Comparison of ENCODE assay signal across 8 mouse cellular contexts in the genomic region with DNA sequence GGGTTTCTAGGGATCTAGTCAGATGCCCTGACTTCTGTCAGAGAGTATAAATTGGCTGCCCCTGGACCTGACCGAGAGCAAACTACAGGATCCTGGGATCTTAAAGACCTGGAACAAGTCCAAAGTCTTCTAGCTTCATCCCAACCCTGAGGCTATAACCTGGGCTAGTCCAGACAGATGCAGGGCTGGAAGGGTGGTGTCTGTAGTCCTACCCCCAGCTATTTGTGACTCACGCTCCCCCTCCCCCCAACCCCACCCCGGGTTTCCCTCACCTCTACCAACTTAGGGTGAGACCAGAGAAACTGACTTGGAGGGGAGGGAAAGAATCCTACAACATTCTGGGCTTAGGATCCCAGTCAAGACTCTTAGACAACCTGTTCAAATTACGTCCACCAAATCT. TPM values are rescaled to one million over a fixed set of nuclear protein-coding genes. Genes with fewer than 3 reads are reported as not detected.
DNase-seq lines count a peak whose midpoint lies in the region; ATAC-seq and TF ChIP-seq lines count a peak whose summit lies in the region.

No protein-coding gene starts in this region.

- no peak for DNase-seq in gastrocnemius, adult 2 months
- DNase-seq in gastrocnemius, postnatal 10 days, result no peak
- no peak for DNase-seq in lung, postnatal 0 days (ENCODE audit: low spot score)
- DNase-seq in lung, postnatal 10 days, result no peak
- DNase-seq in right cerebral cortex, postnatal 14 days, result no peak
- no peak for DNase-seq in layer of hippocampus, postnatal 25 days (ENCODE audit: extremely low spot score in 1 of 2, low spot score in 1 of 2)

- H3K36me3 ChIP-seq in lung, postnatal 0 days (ENCODE audit: insufficient read depth, low read length), result no peaks in the 10 kb centered on the region
- H3K36me3 ChIP-seq in embryonic facial prominence, embryonic 12.5 days, result no peaks in the 10 kb centered on the region
- no peaks in the 10 kb centered on the region for H3K36me3 ChIP-seq in liver, embryonic 15.5 days (replicated peaks)

- no peaks in the 10 kb centered on the region for H3K9me3 ChIP-seq in lung, postnatal 0 days (ENCODE audit: low read length)
- no peaks in the 10 kb centered on the region for H3K9me3 ChIP-seq in embryonic facial prominence, embryonic 12.5 days
- H3K9me3 ChIP-seq in liver, embryonic 15.5 days (replicated peaks), result no peaks in the 10 kb centered on the region

- ATAC-seq in lung, postnatal 0 days, result no peak
- no peak for ATAC-seq in embryonic facial prominence, embryonic 12.5 days (ENCODE audit: insufficient number of reproducible peaks, insufficient read depth, low FRiP score, low TSS enrichment)
- no peak for ATAC-seq in liver, embryonic 15.5 days (ENCODE audit: insufficient read depth)

- TF ChIP-seq EP300 in lung, postnatal 0 days (IDR thresholded peaks at IDR 0.05), result no peak

- WGBS in lung, postnatal 0 days, result 21% methylated on average over 4 of the region's 4 CpGs
- WGBS in embryonic facial prominence, embryonic 12.5 days, result 37% methylated on average over 4 of the region's 4 CpGs
- 25% methylated on average over 4 of the region's 4 CpGs for WGBS in liver, embryonic 15.5 days (ENCODE audit: insufficient replicate concordance)

- no peak overlapping the region; the same call in 1 of the 2 replicates for H3K9ac ChIP-seq in lung, postnatal 0 days (replicated peaks; ENCODE audit: low read depth)
- H3K9ac ChIP-seq in embryonic facial prominence, embryonic 12.5 days, result no peak overlapping the region
- no peak overlapping the region for H3K9ac ChIP-seq in liver, embryonic 15.5 days

- H3K4me1 ChIP-seq in lung, postnatal 0 days (ENCODE audit: insufficient read depth, low read depth, low read length), result peaks cover 18% of the 10 kb centered on the region; the same call in 1 of the 2 replicates
- H3K4me1 ChIP-seq in embryonic facial prominence, embryonic 12.5 days, result peaks cover 20% of the 10 kb centered on the region
- H3K4me1 ChIP-seq in liver, embryonic 15.5 days (replicated peaks), result peaks cover 38% of the 10 kb centered on the region

- H3K4me3 ChIP-seq in gastrocnemius, adult 2 months, result peak overlapping the region; percentile 96
- H3K4me3 ChIP-seq in lung, postnatal 0 days (ENCODE audit: low read depth, low read length), result peak overlapping the region; percentile 70
- H3K4me3 ChIP-seq in embryonic facial prominence, embryonic 12.5 days, result peak overlapping the region; percentile 62; the same call in 1 of the 2 replicates
- 0 out of 2 replicates have a peak overlapping the region, but pooled peaks have one; percentile 58 for H3K4me3 ChIP-seq in liver, embryonic 15.5 days (replicated peaks)

- H3K27me3 ChIP-seq in lung, postnatal 0 days (replicated peaks; ENCODE audit: insufficient read depth, low read length), result no peaks in the 10 kb centered on the region
- peaks cover 4% of the 10 kb centered on the region for H3K27me3 ChIP-seq in embryonic facial prominence, embryonic 12.5 days
- peaks cover 56% of the 10 kb centered on the region for H3K27me3 ChIP-seq in liver, embryonic 15.5 days

- TF ChIP-seq CTCF in gastrocnemius, adult 2 months (IDR thresholded peaks at IDR 0.05), result no peak
- TF ChIP-seq CTCF in lung, postnatal 0 days (IDR thresholded peaks at IDR 0.05), result no peak

- peak overlapping the region; percentile 90 for H3K4me2 ChIP-seq in lung, postnatal 0 days (replicated peaks; ENCODE audit: low read depth, low read length)
- H3K4me2 ChIP-seq in embryonic facial prominence, embryonic 12.5 days (replicated peaks), result peak overlapping the region; percentile 89; the same call in 1 of the 2 replicates
- H3K4me2 ChIP-seq in liver, embryonic 15.5 days, result peak overlapping the region; percentile 67

- H3K27ac ChIP-seq in gastrocnemius, adult 2 months, result peak overlapping the region; percentile 96; the same call in 1 of the 2 replicates
- peak overlapping the region; percentile 93; the same call in 1 of the 2 replicates for H3K27ac ChIP-seq in lung, postnatal 0 days (ENCODE audit: low read length)
- no peak overlapping the region for H3K27ac ChIP-seq in embryonic facial prominence, embryonic 12.5 days
- H3K27ac ChIP-seq in liver, embryonic 15.5 days (replicated peaks), result no peak overlapping the region

- intact Hi-C loops in gastrocnemius, adult 2 months (cut with DNase I), result loop anchor here (2.0 kb wide), 1 partner anchor 38 kb away; the partner anchor contains the start of genes Cdk2 and Pmel

RNA-seq across cellular contexts. Expression of gene Dgka, which starts 2.0 kb away (rescaled TPM):
- total RNA-seq in gastrocnemius, adult 2 months (2021), result 1 to 10 TPM; 8.8 to 9.7 TPM
- 1 to 10 TPM; 7.1 to 8.8 TPM for total RNA-seq in gastrocnemius, postnatal 10 days (2021)
- polyA plus RNA-seq in lung, postnatal 0 days (2015; fragmentation: Nextera tagmentation; extraction: Ambion mirVana), result 16.8 and 17.9 TPM in 2 replicates
- 9.3 and 10.4 TPM in 2 replicates for polyA plus RNA-seq in embryonic facial prominence, embryonic 12.5 days (2016; fragmentation: Nextera tagmentation; extraction: Ambion mirVana)
- 2.4 and 3.0 TPM in 2 replicates for polyA plus RNA-seq in liver, embryonic 15.5 days (2015; fragmentation: Nextera tagmentation; extraction: Ambion mirVana)
- total RNA-seq in layer of hippocampus, postnatal 25 days (2021), result 1 to 10 TPM; 9.3 to 9.8 TPM

RNA-seq across cellular contexts. Expression of gene Pym1, which starts 5.1 kb away (rescaled TPM):
- 10 to 100 TPM in 1 of 2 experiments, 1 to 10 TPM in 1; 9.9 to 11.8 TPM for total RNA-seq in gastrocnemius, adult 2 months (2021)
- 10 to 100 TPM; 13.7 to 14.9 TPM for total RNA-seq in gastrocnemius, postnatal 10 days (2021)
- 23.4 and 24.9 TPM in 2 replicates for polyA plus RNA-seq in lung, postnatal 0 days (2015; fragmentation: Nextera tagmentation; extraction: Ambion mirVana)
- polyA plus RNA-seq in embryonic facial prominence, embryonic 12.5 days (2016; fragmentation: Nextera tagmentation; extraction: Ambion mirVana), result 48.9 and 53.1 TPM in 2 replicates
- 13.3 and 14.8 TPM in 2 replicates for polyA plus RNA-seq in liver, embryonic 15.5 days (2015; fragmentation: Nextera tagmentation; extraction: Ambion mirVana)
- 10 to 100 TPM; 25.1 to 26.3 TPM for total RNA-seq in layer of hippocampus, postnatal 25 days (2021)

RNA-seq across cellular contexts. Expression of gene Cdk2, which starts 37.8 kb away (rescaled TPM):
- total RNA-seq in gastrocnemius, adult 2 months (2021), result 1 to 10 TPM; 3.0 to 3.2 TPM
- 10 to 100 TPM; 14.0 to 18.8 TPM for total RNA-seq in gastrocnemius, postnatal 10 days (2021)
- polyA plus RNA-seq in lung, postnatal 0 days (2015; fragmentation: Nextera tagmentation; extraction: Ambion mirVana), result 33.9 and 34.7 TPM in 2 replicates
- polyA plus RNA-seq in embryonic facial prominence, embryonic 12.5 days (2016; fragmentation: Nextera tagmentation; extraction: Ambion mirVana), result 134 and 143 TPM in 2 replicates
- 53.7 and 56.6 TPM in 2 replicates for polyA plus RNA-seq in liver, embryonic 15.5 days (2015; fragmentation: Nextera tagmentation; extraction: Ambion mirVana)
- total RNA-seq in layer of hippocampus, postnatal 25 days (2021), result 1 to 10 TPM; 2.7 to 4.0 TPM

RNA-seq across cellular contexts. Expression of gene Pmel, which starts 38.6 kb away (rescaled TPM):
- total RNA-seq in gastrocnemius, adult 2 months (2021), result not detected
- 1 to 10 TPM; 2.1 to 2.4 TPM for total RNA-seq in gastrocnemius, postnatal 10 days (2021)
- polyA plus RNA-seq in lung, postnatal 0 days (2015; fragmentation: Nextera tagmentation; extraction: Ambion mirVana), result 1.0 and 1.4 TPM in 2 replicates
- 26.3 and 48.0 TPM in 2 replicates for polyA plus RNA-seq in embryonic facial prominence, embryonic 12.5 days (2016; fragmentation: Nextera tagmentation; extraction: Ambion mirVana)
- polyA plus RNA-seq in liver, embryonic 15.5 days (2015; fragmentation: Nextera tagmentation; extraction: Ambion mirVana), result 0.60 and 0.68 TPM in 2 replicates
- total RNA-seq in layer of hippocampus, postnatal 25 days (2021), result under 1 TPM; 0.49 to 0.62 TPM

RNA-seq across cellular contexts. Expression of gene Rab5b, which starts 46.6 kb away (rescaled TPM):
- 10 to 100 TPM; 90.3 to 94.5 TPM for total RNA-seq in gastrocnemius, adult 2 months (2021)
- 10 to 100 TPM; 82.7 to 83.2 TPM for total RNA-seq in gastrocnemius, postnatal 10 days (2021)
- 69.1 and 71.8 TPM in 2 replicates for polyA plus RNA-seq in lung, postnatal 0 days (2015; fragmentation: Nextera tagmentation; extraction: Ambion mirVana)
- 80.0 and 85.6 TPM in 2 replicates for polyA plus RNA-seq in embryonic facial prominence, embryonic 12.5 days (2016; fragmentation: Nextera tagmentation; extraction: Ambion mirVana)
- polyA plus RNA-seq in liver, embryonic 15.5 days (2015; fragmentation: Nextera tagmentation; extraction: Ambion mirVana), result 33.5 and 36.7 TPM in 2 replicates
- total RNA-seq in layer of hippocampus, postnatal 25 days (2021), result 100 to 1,000 TPM; 130 to 136 TPM

Comparison
In these comparisons a context has a peak if more than half of its experiments do, and no peak if none do; other contexts are left out.
1. H3K27ac ChIP-seq: peak in gastrocnemius, adult 2 months (single experiment) and lung, postnatal 0 days (single experiment); none in embryonic facial prominence, embryonic 12.5 days (single experiment) and liver, embryonic 15.5 days (single experiment).
2. Peak in every context shown above with its lines, with median percentiles within 50 percentile points of each other: H3K4me3 ChIP-seq and H3K4me2 ChIP-seq.